Mouse (Mus musculus) c-Kit-positive CD71-positive TER-119-negative erythroid progenitor cells, embryonic 14.5 days (primary cell): ENCODE measurements around the gene Tfb2m.

Experiments used
- DNase-seq: peaks from one replicate; pipeline ENCODE4 v3.0.0-alpha.2; 2013; ENCODE audit warnings: low read depth

The Tfb2m gene

GRCm38 (mm10) chr1:179545768-179546550 lies at the start of gene Tfb2m, which contains the start of gene Cnst:
Gene Tfb2m (minus strand): TSS chr1:179546267.
Gene Cnst (plus strand): TSS chr1:179546370.
- peak; percentile 99 for DNase-seq

- no peak for DNase-seq
These were observed 46.9 kb upstream of the Tfb2m start for GRCm38 (mm10) chr1:179592972-179593371.

GRCm38 (mm10) chr1:179592143-179592542 lies 46.1 kb upstream of the Tfb2m start:
- DNase-seq = no peak

GRCm38 (mm10) chr1:179591639-179592038 lies 45.6 kb upstream of the Tfb2m start:
- no peak for DNase-seq

GRCm38 (mm10) chr1:179588230-179588629 lies 42.2 kb upstream of the Tfb2m start:
- DNase-seq = no peak

GRCm38 (mm10) chr1:179586430-179587095 lies 40.5 kb upstream of the Tfb2m start:
- DNase-seq = no peak

- DNase-seq = no peak
These were observed 39.6 kb upstream of the Tfb2m start for GRCm38 (mm10) chr1:179585646-179586045.

- no peak for DNase-seq
These were observed 38.2 kb upstream of the Tfb2m start for GRCm38 (mm10) chr1:179584220-179584619.

GRCm38 (mm10) chr1:179583090-179583489 lies 37.0 kb upstream of the Tfb2m start:
- DNase-seq = no peak

GRCm38 (mm10) chr1:179582021-179582433 lies 36.0 kb upstream of the Tfb2m start:
- no peak for DNase-seq

GRCm38 (mm10) chr1:179581422-179581821 lies 35.4 kb upstream of the Tfb2m start:
- no peak for DNase-seq

GRCm38 (mm10) chr1:179580200-179580599 lies 34.1 kb upstream of the Tfb2m start:
- DNase-seq = no peak

- peak; percentile 48 for DNase-seq
These were observed 32.6 kb upstream of the Tfb2m start for GRCm38 (mm10) chr1:179578625-179579024.

- DNase-seq = no peak
These were observed 27.7 kb upstream of the Tfb2m start for GRCm38 (mm10) chr1:179573650-179574206.

GRCm38 (mm10) chr1:179571686-179572085 lies 25.6 kb upstream of the Tfb2m start:
- DNase-seq = no peak

- DNase-seq = no peak
These were observed 24.4 kb upstream of the Tfb2m start for GRCm38 (mm10) chr1:179570482-179570881.

- no peak for DNase-seq
These were observed 22.8 kb upstream of the Tfb2m start for GRCm38 (mm10) chr1:179568690-179569398.

GRCm38 (mm10) chr1:179567558-179567957 lies 21.5 kb upstream of the Tfb2m start:
- no peak for DNase-seq

- DNase-seq = no peak
These were observed 17.9 kb upstream of the Tfb2m start for GRCm38 (mm10) chr1:179563926-179564325.

- no peak for DNase-seq
These were observed 17.1 kb upstream of the Tfb2m start for GRCm38 (mm10) chr1:179563211-179563610.

GRCm38 (mm10) chr1:179560845-179561430 lies 14.9 kb upstream of the Tfb2m start:
- no peak for DNase-seq
